Mouse (Mus musculus) lung, embryonic 15.5 days (tissue): Measurements from ENCODE around the gene Lrrc32. TPM values are rescaled to one million over a fixed set of nuclear protein-coding genes. Genes with fewer than 3 reads are reported as not detected.

Experiments used
- ATAC-seq: fragments of 200-750 bp; cut with Nextera tagmentation; 2 replicates; pipeline ENCODE4 v1.8.0; 2017; ENCODE audit warnings: moderate number of reproducible peaks, borderline replicate concordance; ENCODE audit not compliant: low FRiP score, low TSS enrichment; ENCODE audit errors: extremely low read depth
- H3K27ac ChIP-seq: fragments of 300-500 bp; sonication (generic); 2 replicates; pipeline ENCODE4 v1.5.1; 2015; ENCODE audit warnings: moderate library complexity, mild to moderate bottlenecking, inconsistent platforms
- H3K27me3 ChIP-seq: fragments of 300-500 bp; sonication (generic); 2 replicates; pipeline ENCODE4 v1.6.1; 2015; ENCODE audit warnings: inconsistent platforms
- H3K36me3 ChIP-seq: fragments of 300-500 bp; sonication (generic); 2 replicates; pipeline ENCODE4 v1.6.1; 2015; ENCODE audit warnings: inconsistent platforms
- H3K4me1 ChIP-seq: fragments of 300-500 bp; sonication (generic); 2 replicates; pipeline ENCODE4 v1.6.1; 2015; ENCODE audit warnings: inconsistent platforms
- H3K4me2 ChIP-seq: fragments of 300-500 bp; sonication (generic); 2 replicates; pipeline ENCODE4 v1.6.1; 2015; ENCODE audit warnings: inconsistent platforms, mild to moderate bottlenecking, moderate library complexity
- H3K4me3 ChIP-seq: fragments of 300-500 bp; sonication (generic); 2 replicates; pipeline ENCODE4 v1.5.1; 2015; ENCODE audit warnings: mild to moderate bottlenecking, inconsistent platforms
- H3K9ac ChIP-seq: fragments of 300-500 bp; sonication (generic); 2 replicates; pipeline ENCODE4 v1.6.1; 2015; ENCODE audit warnings: inconsistent platforms
- H3K9me3 ChIP-seq: fragments of 300-500 bp; sonication (generic); 2 replicates; pipeline ENCODE4 v1.6.1; 2016; ENCODE audit warnings: inconsistent platforms
- WGBS: fragments of 180-500 bp; shearing (Covaris S2); methylation state at CpG from one replicate; pipeline ENCODE4 v1.1.7; 2015; 5-methylcytosine and 5-hydroxymethylcytosine counted together
- polyA plus RNA-seq: library from polyadenylated mRNA; unstranded; fragments of >200 nt; fragmentation: Nextera tagmentation; extraction: Ambion mirVana; gene quantifications from 2 replicates; pipeline ENCODE4 v1.2.1, GENCODE M21; 2015

Gene Lrrc32
- polyA plus RNA-seq, 1 experiment from 2014 or later = 5.5 TPM

DNA sequence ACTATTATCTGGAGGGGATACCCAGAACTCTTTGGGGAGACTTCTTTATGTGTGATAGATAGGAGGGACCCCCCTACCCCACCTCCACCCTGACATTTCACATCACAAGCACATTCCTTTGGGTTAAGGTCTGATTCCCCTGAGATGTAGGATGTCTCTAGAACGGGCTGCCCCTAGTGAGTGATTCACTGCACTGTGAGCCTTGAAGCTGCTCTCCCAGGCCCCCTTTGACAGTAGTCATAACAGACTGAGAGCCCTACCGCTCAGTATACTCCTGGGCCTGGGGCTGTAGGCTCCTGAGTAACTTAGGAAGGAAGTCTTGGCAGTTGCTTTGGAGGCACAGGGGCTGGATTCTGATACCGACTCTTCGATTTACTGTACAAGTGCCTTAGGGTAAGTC lies 1.2 kb downstream of the Lrrc32 start:
- Histone ChIP-seq H3K4me3 (peak overlapping the region; percentile 51), H3K4me2 (peak overlapping the region; percentile 90), H3K27me3 (0 out of 2 replicates have a peak, but pooled peaks cover 6% of the 10 kb centered on the region), H3K27ac (no peak overlapping the region), H3K36me3 (no peaks in the 10 kb centered on the region), H3K9ac (0 out of 2 replicates have a peak overlapping the region, but pooled peaks have one; percentile 8), H3K9me3 (no peaks in the 10 kb centered on the region), H3K4me1 (peaks cover 33% of the 10 kb centered on the region)
- 42% methylated on average over 4 of the region's 4 CpGs for WGBS
- ATAC-seq = 0 out of 2 replicates have a peak, but pooled peaks have one; percentile 19

DNA sequence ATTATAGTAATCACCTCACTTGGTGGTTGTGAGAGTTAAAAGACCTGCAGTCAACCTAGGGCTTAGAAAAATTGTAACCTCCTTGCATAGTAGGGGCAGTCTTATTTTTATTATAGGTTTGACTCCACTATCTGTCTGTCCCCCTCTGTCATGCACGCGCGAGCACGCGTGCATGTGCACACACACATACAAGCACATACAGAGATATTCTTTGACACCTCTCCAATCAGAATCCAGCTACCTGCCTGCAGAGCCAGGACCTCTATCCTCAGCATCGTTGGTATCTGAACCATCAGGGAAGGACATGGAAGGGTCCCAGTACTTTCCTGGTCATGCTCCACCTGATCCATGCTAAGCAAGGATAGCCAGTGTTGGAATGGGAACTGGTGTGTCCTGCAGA lies 1.8 kb downstream of the Lrrc32 start:
- no peak for ATAC-seq
- peaks cover 33% of the 10 kb centered on the region for H3K4me1 ChIP-seq
- H3K9me3 ChIP-seq = no peaks in the 10 kb centered on the region
- no peaks in the 10 kb centered on the region for H3K36me3 ChIP-seq
- H3K4me3 ChIP-seq = no peak overlapping the region
- 87% methylated on average over 6 of the region's 6 CpGs for WGBS
- H3K27me3 ChIP-seq = 0 out of 2 replicates have a peak, but pooled peaks cover 6% of the 10 kb centered on the region
- no peak overlapping the region for H3K9ac ChIP-seq
- H3K27ac ChIP-seq = no peak overlapping the region
- H3K4me2 ChIP-seq = peak overlapping the region; percentile 90

DNA sequence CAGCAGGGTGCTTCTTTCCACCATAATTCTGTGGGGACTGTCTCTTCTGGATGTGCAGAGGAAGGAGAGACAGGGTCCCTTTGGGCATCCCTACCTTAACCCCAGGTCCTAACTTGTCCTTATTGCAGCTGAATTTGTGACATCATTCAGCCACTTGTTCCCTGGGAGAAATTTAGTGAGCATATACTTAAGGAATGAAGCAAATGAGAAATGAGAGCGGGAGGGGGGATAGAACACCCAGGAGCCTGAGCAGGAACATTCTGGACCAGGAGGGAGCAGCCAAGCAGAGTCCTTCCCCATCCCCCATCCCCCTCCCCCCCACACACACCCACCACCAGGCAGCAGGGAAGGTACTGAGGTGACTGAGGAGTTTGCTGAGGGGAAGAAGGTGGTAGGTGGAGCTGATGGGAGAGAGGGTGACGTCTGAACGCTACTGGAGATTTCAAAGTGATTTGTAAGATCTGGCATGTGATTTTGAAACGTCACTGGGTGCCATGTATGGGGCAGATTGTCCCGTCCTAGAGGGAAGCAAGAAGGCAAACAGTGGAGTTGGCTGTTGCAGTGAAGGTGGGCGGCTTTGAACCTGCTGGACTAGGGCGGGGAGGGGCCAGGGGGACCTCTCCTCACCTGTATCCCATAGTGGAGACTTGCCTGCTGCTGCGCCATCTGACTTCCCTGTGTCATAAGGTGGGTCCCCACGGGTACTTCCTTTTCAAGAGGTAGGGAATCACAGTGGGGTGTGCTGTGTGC lies 2.5 kb downstream of the Lrrc32 start:
- no peak overlapping the region for H3K9ac ChIP-seq
- 61% methylated on average over 9 of the region's 9 CpGs for WGBS
- H3K4me1 ChIP-seq = peaks cover 29% of the 10 kb centered on the region
- no peaks in the 10 kb centered on the region for H3K9me3 ChIP-seq
- no peak for ATAC-seq
- H3K4me2 ChIP-seq = peak overlapping the region; percentile 90; the same call in 1 of the 2 replicates
- no peaks in the 10 kb centered on the region for H3K36me3 ChIP-seq
- 0 out of 2 replicates have a peak, but pooled peaks cover 6% of the 10 kb centered on the region for H3K27me3 ChIP-seq
- no peak overlapping the region for H3K4me3 ChIP-seq
- H3K27ac ChIP-seq = no peak overlapping the region

DNA sequence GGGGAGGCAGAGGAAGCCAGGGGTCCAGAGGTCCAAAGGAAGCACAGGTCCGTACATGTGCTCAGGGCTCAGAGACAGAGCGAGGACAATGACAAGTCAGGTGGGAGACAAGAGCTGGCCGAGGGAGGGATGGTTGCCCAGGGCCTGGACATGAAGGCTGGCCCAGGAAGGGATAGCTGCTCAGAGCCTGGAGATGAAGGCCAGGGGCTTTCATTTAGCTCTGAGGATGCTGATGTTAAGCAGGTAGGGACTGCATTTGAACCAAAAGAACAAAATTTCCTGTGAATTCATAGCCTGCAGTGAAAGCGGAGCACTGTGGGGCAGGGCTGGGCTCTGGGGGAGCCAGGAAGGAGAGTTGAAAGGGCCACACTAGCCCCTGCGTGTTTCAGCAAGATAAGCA lies 3.2 kb downstream of the Lrrc32 start:
- Histone ChIP-seq H3K4me2 (no peak overlapping the region), H3K9me3 (no peaks in the 10 kb centered on the region), H3K4me3 (no peak overlapping the region), H3K4me1 (peaks cover 28% of the 10 kb centered on the region), H3K36me3 (no peaks in the 10 kb centered on the region), H3K27me3 (0 out of 2 replicates have a peak, but pooled peaks cover 6% of the 10 kb centered on the region), H3K9ac (no peak overlapping the region), H3K27ac (no peak overlapping the region)
- WGBS = 68% methylated on average over 5 of the region's 5 CpGs
- no peak for ATAC-seq

DNA sequence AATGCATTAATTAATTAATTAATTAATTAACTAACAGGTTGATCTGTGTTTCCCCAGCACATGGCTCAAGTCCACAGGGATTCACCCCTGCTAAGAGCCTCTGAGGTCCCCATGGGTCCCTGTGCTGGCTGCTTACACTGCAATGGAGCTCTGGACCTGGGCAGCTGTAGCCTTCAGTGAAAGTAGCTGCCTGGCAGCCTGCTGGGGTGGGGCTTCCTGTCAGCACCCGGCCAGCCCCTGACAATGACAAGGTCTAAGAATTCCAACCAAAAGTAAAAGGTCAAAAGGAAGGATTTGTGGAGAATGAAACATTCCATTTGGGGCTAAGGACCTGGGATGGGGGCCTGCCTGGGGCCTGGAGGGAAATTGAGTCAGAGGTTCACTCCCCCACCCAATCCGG lies 4.2 kb downstream of the Lrrc32 start:
- Histone ChIP-seq H3K9ac (no peak overlapping the region), H3K27ac (no peak overlapping the region), H3K4me3 (no peak overlapping the region), H3K9me3 (no peaks in the 10 kb centered on the region), H3K4me1 (peaks cover 28% of the 10 kb centered on the region), H3K36me3 (no peaks in the 10 kb centered on the region), H3K4me2 (no peak overlapping the region), H3K27me3 (0 out of 2 replicates have a peak, but pooled peaks cover 6% of the 10 kb centered on the region)
- no peak for ATAC-seq
- WGBS = 56% methylated on average over 2 of the region's 2 CpGs

- H3K27ac ChIP-seq = 0 out of 2 replicates have a peak overlapping the region, but pooled peaks have one; percentile 4
- no peaks in the 10 kb centered on the region for H3K9me3 ChIP-seq
- no peak overlapping the region for H3K9ac ChIP-seq
- 0 out of 2 replicates have a peak, but pooled peaks cover under 1% of the 10 kb centered on the region for H3K27me3 ChIP-seq
- no peak overlapping the region for H3K4me3 ChIP-seq
- WGBS = 53% methylated on average over 18 of the region's 18 CpGs
- H3K4me2 ChIP-seq = no peak overlapping the region
- peaks cover 26% of the 10 kb centered on the region for H3K4me1 ChIP-seq
- ATAC-seq = no peak
- H3K36me3 ChIP-seq = no peaks in the 10 kb centered on the region
These were observed 4.9 kb downstream of the Lrrc32 start for GRCm38 (mm10) chr7:98493901-98494480.

GRCm38 (mm10) chr7:98495591-98495990 lies 6.5 kb downstream of the Lrrc32 start:
- no peak overlapping the region for H3K9ac ChIP-seq
- H3K36me3 ChIP-seq = no peaks in the 10 kb centered on the region
- WGBS = 76% methylated on average over 1 of the region's 1 CpGs
- peaks cover 19% of the 10 kb centered on the region for H3K4me1 ChIP-seq
- H3K27ac ChIP-seq = no peak overlapping the region
- no peak for ATAC-seq
- H3K9me3 ChIP-seq = no peaks in the 10 kb centered on the region
- H3K27me3 ChIP-seq = no peaks in the 10 kb centered on the region
- H3K4me3 ChIP-seq = no peak overlapping the region
- H3K4me2 ChIP-seq = no peak overlapping the region

DNA sequence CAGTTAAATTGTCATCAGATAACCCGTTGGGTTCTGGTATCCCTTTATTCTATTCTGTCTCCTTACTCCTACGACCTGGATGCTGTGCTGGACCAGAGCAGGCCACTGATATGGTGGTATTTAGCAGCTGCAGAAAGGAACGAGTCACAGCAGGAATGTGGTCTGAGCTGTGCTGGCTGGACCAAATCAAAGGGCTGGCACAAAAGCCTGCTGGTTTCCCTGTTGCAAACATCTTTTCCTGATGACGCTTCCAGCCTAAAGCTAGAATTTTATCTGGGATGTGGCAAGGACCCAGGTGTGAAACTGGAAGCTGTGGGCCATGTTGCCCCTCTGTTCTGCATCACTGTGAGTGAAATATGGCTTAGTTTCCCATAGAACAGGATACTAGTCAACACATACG lies 8.4 kb downstream of the Lrrc32 start:
- no peak for ATAC-seq
- no peaks in the 10 kb centered on the region for H3K27me3 ChIP-seq
- H3K4me1 ChIP-seq = peaks cover 19% of the 10 kb centered on the region
- H3K9me3 ChIP-seq = no peaks in the 10 kb centered on the region
- no peak overlapping the region for H3K27ac ChIP-seq
- no peak overlapping the region for H3K4me3 ChIP-seq
- 66% methylated on average over 5 of the region's 5 CpGs for WGBS
- H3K36me3 ChIP-seq = no peaks in the 10 kb centered on the region
- no peak overlapping the region for H3K4me2 ChIP-seq
- no peak overlapping the region for H3K9ac ChIP-seq

DNA sequence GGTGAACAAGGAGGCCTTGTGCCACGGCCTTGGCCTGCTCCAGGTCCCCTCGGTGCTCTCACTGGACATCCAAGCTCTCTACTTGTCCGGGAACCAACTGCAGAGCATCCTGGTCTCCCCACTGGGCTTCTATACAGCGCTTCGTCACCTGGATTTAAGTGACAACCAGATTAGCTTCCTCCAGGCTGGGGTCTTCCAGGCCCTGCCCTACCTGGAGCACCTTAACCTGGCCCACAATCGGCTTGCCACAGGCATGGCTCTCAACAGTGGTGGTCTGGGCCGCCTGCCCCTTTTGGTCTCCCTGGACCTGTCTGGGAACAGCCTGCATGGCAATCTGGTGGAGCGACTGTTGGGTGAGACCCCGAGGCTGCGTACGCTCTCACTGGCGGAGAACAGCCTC lies 9.0 kb downstream of the Lrrc32 start:
- no peak for ATAC-seq
- no peaks in the 10 kb centered on the region for H3K27me3 ChIP-seq
- H3K4me3 ChIP-seq = no peak overlapping the region
- no peak overlapping the region for H3K27ac ChIP-seq
- 90% methylated on average over 12 of the region's 12 CpGs for WGBS
- no peaks in the 10 kb centered on the region for H3K9me3 ChIP-seq
- H3K9ac ChIP-seq = no peak overlapping the region
- H3K4me2 ChIP-seq = no peak overlapping the region
- no peaks in the 10 kb centered on the region for H3K36me3 ChIP-seq
- H3K4me1 ChIP-seq = peaks cover 25% of the 10 kb centered on the region

DNA sequence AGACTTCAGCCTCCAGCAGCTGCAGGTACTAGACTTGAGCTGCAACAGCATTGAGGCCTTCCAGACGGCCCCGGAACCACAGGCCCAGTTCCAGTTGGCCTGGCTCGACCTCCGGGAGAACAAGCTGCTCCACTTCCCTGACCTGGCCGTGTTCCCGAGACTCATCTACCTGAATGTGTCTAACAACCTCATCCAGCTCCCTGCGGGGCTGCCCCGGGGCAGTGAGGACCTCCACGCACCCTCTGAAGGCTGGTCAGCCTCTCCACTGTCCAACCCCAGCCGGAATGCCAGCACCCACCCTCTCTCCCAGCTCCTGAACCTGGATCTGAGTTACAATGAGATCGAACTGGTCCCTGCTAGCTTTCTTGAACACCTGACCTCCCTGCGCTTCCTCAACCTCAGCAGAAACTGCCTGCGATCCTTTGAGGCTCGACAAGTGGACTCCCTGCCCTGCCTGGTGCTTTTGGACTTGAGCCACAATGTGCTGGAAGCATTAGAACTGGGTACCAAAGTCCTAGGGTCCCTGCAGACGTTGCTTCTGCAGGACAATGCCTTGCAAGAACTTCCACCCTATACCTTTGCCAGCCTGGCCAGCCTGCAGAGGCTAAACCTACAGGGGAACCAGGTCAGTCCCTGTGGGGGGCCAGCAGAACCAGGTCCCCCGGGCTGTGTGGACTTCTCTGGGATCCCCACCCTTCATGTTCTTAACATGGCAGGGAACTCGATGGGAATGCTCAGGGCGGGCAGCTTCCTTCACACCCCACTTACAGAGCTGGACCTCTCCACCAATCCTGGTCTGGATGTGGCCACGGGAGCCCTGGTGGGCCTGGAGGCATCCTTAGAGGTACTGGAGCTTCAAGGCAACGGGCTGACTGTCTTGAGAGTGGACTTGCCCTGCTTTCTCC lies 9.8 kb downstream of the Lrrc32 start:
- H3K27ac ChIP-seq = no peak overlapping the region
- no peak for ATAC-seq
- no peak overlapping the region for H3K4me3 ChIP-seq
- no peaks in the 10 kb centered on the region for H3K36me3 ChIP-seq
- peaks cover 22% of the 10 kb centered on the region for H3K4me1 ChIP-seq
- no peaks in the 10 kb centered on the region for H3K27me3 ChIP-seq
- no peak overlapping the region for H3K9ac ChIP-seq
- H3K9me3 ChIP-seq = no peaks in the 10 kb centered on the region
- no peak overlapping the region for H3K4me2 ChIP-seq
- WGBS = 80% methylated on average over 20 of the region's 20 CpGs

DNA sequence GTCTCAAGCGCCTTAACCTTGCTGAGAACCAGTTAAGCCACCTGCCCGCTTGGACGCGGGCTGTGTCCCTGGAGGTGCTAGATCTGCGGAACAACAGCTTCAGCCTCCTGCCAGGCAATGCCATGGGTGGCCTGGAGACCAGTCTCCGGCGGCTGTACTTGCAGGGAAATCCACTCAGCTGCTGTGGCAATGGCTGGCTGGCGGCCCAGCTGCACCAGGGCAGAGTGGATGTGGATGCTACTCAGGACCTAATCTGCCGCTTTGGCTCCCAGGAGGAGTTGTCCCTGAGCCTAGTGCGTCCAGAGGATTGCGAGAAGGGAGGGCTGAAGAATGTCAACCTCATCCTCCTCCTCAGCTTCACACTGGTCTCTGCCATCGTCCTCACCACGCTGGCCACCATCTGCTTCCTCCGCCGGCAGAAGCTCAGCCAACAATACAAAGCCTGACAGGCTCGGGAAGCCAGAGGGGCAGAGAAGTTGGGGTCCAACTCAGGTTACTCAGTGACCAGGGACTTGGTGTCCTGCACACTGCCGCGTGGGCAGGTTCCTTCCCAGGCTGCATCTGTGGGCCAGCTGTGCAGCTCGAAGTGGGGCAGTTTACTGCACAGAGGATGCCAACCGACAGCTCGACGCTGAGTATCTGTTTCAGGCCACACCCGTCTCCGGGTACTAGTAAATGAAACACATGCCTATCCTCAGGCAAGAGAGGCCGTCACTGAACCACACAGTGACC lies 10.6 kb downstream of the Lrrc32 start:
- H3K4me1 ChIP-seq = peaks cover 25% of the 10 kb centered on the region
- whole genome bisulfite sequencing = 75% methylated on average over 25 of the region's 25 CpGs
- no peak for ATAC-seq
- H3K4me2 ChIP-seq = no peak overlapping the region
- no peak overlapping the region for H3K4me3 ChIP-seq
- H3K36me3 ChIP-seq = no peaks in the 10 kb centered on the region
- H3K27ac ChIP-seq = no peak overlapping the region
- no peak overlapping the region for H3K9ac ChIP-seq
- no peaks in the 10 kb centered on the region for H3K9me3 ChIP-seq
- H3K27me3 ChIP-seq = no peaks in the 10 kb centered on the region
